In genomic region chr9:13297668-13298512, GRCm38 (mm10) we compare ENCODE assay signal across 8 mouse cellular contexts. TPM values are rescaled to one million over a fixed set of nuclear protein-coding genes. Genes with fewer than 3 reads are reported as not detected.
DNase-seq lines count a peak whose midpoint lies in the region; ATAC-seq and TF ChIP-seq lines count a peak whose summit lies in the region.

TSS of gene Maml2 (plus strand) at chr9:13297957.

- peak within 1 kb of the TSS; percentile 58 for H3K4me3 ChIP-seq in left cerebral cortex, adult 2 months
- H3K4me3 ChIP-seq in liver, embryonic 11.5 days (ENCODE audit: low read depth, low read length), result peak within 1 kb of the TSS; percentile 67
- peak within 1 kb of the TSS; percentile 68 for H3K4me3 ChIP-seq in myocyte

- H3K4me2 ChIP-seq in liver, embryonic 11.5 days, result peak within 1 kb of the TSS; percentile 99
- peak within 1 kb of the TSS; percentile 83 for H3K4me2 ChIP-seq in myocyte (ENCODE audit: low read depth)

- intact Hi-C loops in left cerebral cortex, adult 2 months (cut with DNase I), result loop anchor here (2.0 to 5.0 kb wide), 2 partner anchors 51 to 404 kb away; partner anchors contain the start of gene Ccdc82

- no peak; the same call in 1 of the 2 replicates for TF ChIP-seq CTCF in left cerebral cortex, adult 2 months (IDR thresholded peaks at IDR 0.05)

- H3K36me3 ChIP-seq in liver, embryonic 11.5 days (ENCODE audit: control insufficient read depth, insufficient read depth, low read length), result no peaks in the 10 kb centered on the region
- no peaks in the 10 kb centered on the region for H3K36me3 ChIP-seq in myocyte (ENCODE audit: control insufficient read depth, insufficient read depth)
- H3K36me3 ChIP-seq in splenic B cell, adult 2 months (ENCODE audit: control insufficient read depth, insufficient read depth, low read length, poor library complexity, severe bottlenecking), result no peaks in the 10 kb centered on the region

- peak; percentile 69 for ATAC-seq in liver, embryonic 11.5 days (replicated peaks; ENCODE audit: low FRiP score)

- DNase-seq in left cerebral cortex, adult 2 months (ENCODE audit: extremely low spot score in 1 of 2, low spot score in 2 of 2), result peak; percentile 39 to 45
- no peak for DNase-seq in left cerebral cortex, adult 11 months (ENCODE audit: low spot score)
- peak; percentile 68 for DNase-seq in embryo, embryonic 10 days (ENCODE audit: low spot score)
- DNase-seq in heart, adult 11 months, result peak; percentile 99
- peak; percentile 60 for DNase-seq in kidney, adult 11 months
- peak; percentile 69 for DNase-seq in liver, embryonic 11.5 days (ENCODE audit: low spot score)
- DNase-seq in splenic B cell, adult 2 months (ENCODE audit: low read depth, low spot score), result peak; percentile 68

- no peaks in the 10 kb centered on the region for H3K79me2 ChIP-seq in myocyte (ENCODE audit: control insufficient read depth, insufficient read depth)

- no peaks in the 10 kb centered on the region for H3K27me3 ChIP-seq in liver, embryonic 11.5 days (replicated peaks; ENCODE audit: control insufficient read depth, insufficient read depth, low read length)
- H3K27me3 ChIP-seq in myocyte (ENCODE audit: control insufficient read depth, insufficient read depth, insufficient read length), result no peaks in the 10 kb centered on the region
- no peaks in the 10 kb centered on the region for H3K27me3 ChIP-seq in splenic B cell, adult 2 months (ENCODE audit: control insufficient read depth, insufficient read depth, low read length, poor library complexity, severe bottlenecking)

- WGBS in liver, embryonic 11.5 days, result 2% methylated on average over 23 of the region's 23 CpGs

- no peaks in the 10 kb centered on the region for H3K9me3 ChIP-seq in liver, embryonic 11.5 days (ENCODE audit: control insufficient read depth, low read length)

- H3K4me1 ChIP-seq in liver, embryonic 11.5 days (replicated peaks; ENCODE audit: control insufficient read depth, insufficient read depth, low read length), result peaks cover 18% of the 10 kb centered on the region

- H3K9ac ChIP-seq in liver, embryonic 11.5 days (ENCODE audit: low read depth, low read length), result peak within 1 kb of the TSS; percentile 66

- H3K27ac ChIP-seq in left cerebral cortex, adult 2 months, result peak within 1 kb of the TSS; percentile 78
- H3K27ac ChIP-seq in liver, embryonic 11.5 days (ENCODE audit: low read depth, low read length), result peak within 1 kb of the TSS; percentile 58

- peak within 1 kb of the TSS; percentile 14 for H3ac ChIP-seq in myocyte (ENCODE audit: control insufficient read depth, insufficient read length)

- no peak for TF ChIP-seq POLR2A in myocyte (IDR thresholded peaks at IDR 0.05; ENCODE audit: insufficient read length, low read depth)

TF ChIP-seq in myocyte, 11 proteins besides CTCF, POLR2A, EP300 and RAD21:
- TF ChIP-seq MAX (IDR thresholded peaks at IDR 0.05; ENCODE audit: low read depth) (no peak), TCF12 (IDR thresholded peaks at IDR 0.05; ENCODE audit: insufficient read depth, poor library complexity, severe bottlenecking) (no peak), SRF (IDR thresholded peaks at IDR 0.05; ENCODE audit: control insufficient read depth, insufficient read length, low read depth) (no peak), E2F4 (IDR thresholded peaks at IDR 0.05; ENCODE audit: insufficient read depth) (no peak), TCF3 (IDR thresholded peaks at IDR 0.05; ENCODE audit: insufficient read length, low read depth) (no peak), MYOG (IDR thresholded peaks at IDR 0.05; ENCODE audit: control insufficient read depth in 1 of 3, insufficient read depth in 1 of 3, insufficient read length in 2 of 3, low read depth in 2 of 3) (no peak), REST (IDR thresholded peaks at IDR 0.05; ENCODE audit: insufficient read depth, insufficient read length) (no peak), CEBPB (IDR thresholded peaks at IDR 0.05; ENCODE audit: insufficient read depth, poor library complexity, severe bottlenecking) (no peak), USF1 (IDR thresholded peaks at IDR 0.05; ENCODE audit: low read depth) (no peak), MYOD1 (IDR thresholded peaks at IDR 0.05; ENCODE audit: control insufficient read depth in 1 of 3, insufficient read length in 2 of 3, low read depth in 2 of 3) (no peak), POLR2AphosphoS2 (IDR thresholded peaks at IDR 0.05; ENCODE audit: insufficient read length, low read depth) (no peak)

RNA-seq across cellular contexts. Expression of gene Maml2, which starts in this region (rescaled TPM):
- total RNA-seq in left cerebral cortex, adult 2 months (2021), result 1 to 10 TPM; 7.1 to 7.2 TPM
- polyA plus RNA-seq in liver, embryonic 11.5 days (2014; fragmentation: Nextera tagmentation; extraction: Ambion mirVana), result 2.6 and 3.4 TPM in 2 replicates
- 1.3 TPM for polyA plus RNA-seq in myocyte (2012; fragmentation: generic; extraction: Trizol)
